Mouse (Mus musculus) cerebellum, adult 2 months (tissue): Measurements from ENCODE around the gene Gmds.

Experiments used
- CTCF ChIP-seq: fragments of 200-500 bp; IDR thresholded peaks from 2 replicates; pipeline ENCODE4 v1.5.1; 2011; ENCODE audit warnings: low read depth, mild to moderate bottlenecking, control low read depth, low read length, moderate library complexity, borderline replicate concordance; ENCODE audit not compliant: insufficient read depth
- POLR2A ChIP-seq: fragments of 200-500 bp; IDR thresholded peaks from 2 replicates; pipeline ENCODE4 v1.6.1; 2011; ENCODE audit warnings: low read length, control low read depth, borderline replicate concordance; ENCODE audit not compliant: insufficient read depth

DNA sequence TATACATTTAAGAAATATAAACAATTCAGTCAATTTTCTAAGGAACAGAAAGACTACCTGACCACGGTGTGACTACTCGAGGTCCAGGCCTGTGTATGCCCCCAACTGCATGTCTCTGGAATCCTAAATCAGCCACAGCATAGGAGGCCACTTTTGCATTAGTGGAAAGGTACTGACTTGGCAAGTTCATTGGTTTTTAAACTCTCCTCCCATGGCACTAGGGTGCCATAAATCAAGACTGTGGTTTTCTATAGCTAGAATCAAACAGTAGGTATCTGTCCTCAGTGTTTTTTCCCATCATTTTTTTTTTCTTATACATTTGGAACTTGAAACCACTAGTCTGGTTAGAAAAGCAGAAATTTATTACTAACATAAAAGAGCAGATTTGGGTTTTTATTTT, 68.8 kb downstream of the Gmds start:
- no peak for TF ChIP-seq CTCF
- TF ChIP-seq POLR2A = no peak
